Mouse (Mus musculus): ENCODE data around the gene Ap5z1.

DNA sequence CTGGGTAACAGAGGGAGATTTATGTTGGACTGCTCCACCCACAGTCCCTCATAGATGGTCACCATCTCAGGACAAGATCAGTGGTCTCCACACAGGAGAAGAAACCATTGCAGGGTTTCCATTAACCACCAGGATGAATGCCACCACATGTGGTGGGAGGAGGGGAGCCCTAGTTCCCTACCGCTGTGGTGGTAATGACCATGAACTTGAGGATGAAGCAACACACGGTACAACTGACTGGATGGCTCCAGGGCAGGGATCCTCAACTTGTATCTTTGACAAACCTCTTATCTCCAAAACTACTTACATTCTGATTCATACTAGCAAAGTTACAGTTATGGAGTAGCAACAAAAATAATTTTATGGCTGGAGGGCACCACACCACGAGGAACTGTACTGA lies 29.6 kb downstream of the Ap5z1 start:
- TF ChIP-seq GATA1 (IDR thresholded peaks at IDR 0.05; ENCODE audit: borderline replicate concordance, low read length): no peak
- TF ChIP-seq FLI1 (IDR thresholded peaks at IDR 0.05; ENCODE audit: low read length): no peak
